Mouse (Mus musculus) hindbrain, embryonic 13.5 days (tissue): Measurements from ENCODE around the gene Mlec. TPM values are rescaled to one million over a fixed set of nuclear protein-coding genes. Genes with fewer than 3 reads are reported as not detected.
"Not testable (repeated sequence)": the region's sequence is repeated elsewhere in the genome, so short reads cannot be mapped to it uniquely, and the experiment has no call there.

Source experiments
- ATAC-seq: fragments of 200-750 bp; cut with Nextera tagmentation; 2 replicates; pipeline ENCODE4 v1.8.0; 2017; ENCODE audit warnings: moderate TSS enrichment; ENCODE audit not compliant: low FRiP score
- H3K27ac ChIP-seq: fragments of 300-500 bp; sonication (generic); 2 replicates; pipeline ENCODE4 v1.5.1; 2015; ENCODE audit warnings: inconsistent platforms, mild to moderate bottlenecking, moderate library complexity
- H3K27me3 ChIP-seq: fragments of 300-500 bp; sonication (generic); 2 replicates; pipeline ENCODE4 v1.6.1; 2015; ENCODE audit warnings: mild to moderate bottlenecking, inconsistent platforms
- H3K36me3 ChIP-seq: fragments of 300-500 bp; sonication (generic); 2 replicates; pipeline ENCODE4 v1.6.1; 2015; ENCODE audit warnings: mild to moderate bottlenecking, inconsistent platforms
- H3K4me1 ChIP-seq: fragments of 300-500 bp; sonication (generic); replicated peaks from 2 replicates; pipeline ENCODE4 v1.6.1; 2015; ENCODE audit warnings: inconsistent platforms
- H3K4me2 ChIP-seq: fragments of 300-500 bp; sonication (generic); 2 replicates; pipeline ENCODE4 v1.6.1; 2015; ENCODE audit warnings: inconsistent platforms, mild to moderate bottlenecking, moderate library complexity
- H3K4me3 ChIP-seq: fragments of 300-500 bp; sonication (generic); 2 replicates; pipeline ENCODE4 v1.5.1; 2015; ENCODE audit warnings: mild to moderate bottlenecking, inconsistent platforms
- H3K9ac ChIP-seq: fragments of 300-500 bp; sonication (generic); 2 replicates; pipeline ENCODE4 v1.6.1; 2015; ENCODE audit warnings: mild to moderate bottlenecking, inconsistent platforms
- H3K9me3 ChIP-seq: fragments of 300-500 bp; sonication (generic); 2 replicates; pipeline ENCODE4 v1.6.1; 2016; ENCODE audit warnings: inconsistent platforms
- WGBS: fragments of 180-500 bp; shearing (Covaris S2); methylation state at CpG from one replicate; pipeline ENCODE4 v1.1.7; 2015; 5-methylcytosine and 5-hydroxymethylcytosine counted together
- polyA plus RNA-seq: library from polyadenylated mRNA; unstranded; fragments of >200 nt; fragmentation: Nextera tagmentation; extraction: Ambion mirVana; gene quantifications from 2 replicates; pipeline ENCODE4 v1.2.1, GENCODE M21; 2015

Mlec gene
- polyA plus RNA-seq, 1 experiment from 2014 or later: 27.2 TPM

DNA sequence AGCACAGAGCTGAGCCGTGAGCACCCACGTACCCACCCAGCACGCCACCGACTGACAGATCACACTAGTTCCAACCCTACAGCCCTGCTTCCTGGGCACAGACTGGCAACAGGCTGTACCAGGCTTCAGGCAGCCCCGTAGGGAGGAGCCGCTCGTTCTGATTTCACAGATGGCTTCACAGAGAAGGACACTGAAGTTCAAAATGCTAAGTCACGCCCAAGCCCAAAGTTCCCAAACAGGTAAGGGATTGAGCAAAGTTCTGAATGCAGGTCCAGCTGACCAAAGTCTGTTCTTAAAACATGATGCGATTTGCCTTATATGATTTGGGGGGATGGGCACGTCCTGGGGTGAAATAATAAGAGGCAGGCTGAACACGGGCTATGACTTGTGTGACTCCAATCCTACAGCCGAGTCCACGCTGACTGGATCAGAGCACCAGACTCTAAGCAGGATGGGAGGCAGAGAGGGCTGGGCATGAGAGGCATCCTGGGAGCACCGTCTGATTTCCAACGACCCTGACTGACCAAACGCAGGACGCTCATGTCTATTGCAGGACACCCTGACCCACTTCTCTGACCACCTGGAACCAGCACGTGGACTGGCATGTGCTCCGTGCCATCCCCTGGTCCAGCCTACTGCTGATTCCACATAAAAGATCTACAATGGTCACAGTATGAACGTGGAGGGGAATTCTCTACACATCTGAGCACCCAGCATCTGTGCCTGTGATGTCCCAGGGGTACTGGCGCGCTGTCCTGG is 30.4 kb downstream of the Mlec start:
- H3K4me1 ChIP-seq: peaks cover 36% of the 10 kb centered on the region
- no peaks in the 10 kb centered on the region for H3K27me3 ChIP-seq
- 93% methylated on average over 22 of the region's 22 CpGs for WGBS
- no peak overlapping the region for H3K27ac ChIP-seq
- no peak overlapping the region for H3K4me3 ChIP-seq
- no peak overlapping the region for H3K4me2 ChIP-seq
- no peak overlapping the region for H3K9ac ChIP-seq
- H3K9me3 ChIP-seq: no peaks in the 10 kb centered on the region
- no peak for ATAC-seq
- H3K36me3 ChIP-seq: peaks cover 67% of the 10 kb centered on the region

GRCm38 (mm10) chr5:115126578-115127312 is 31.2 kb downstream of the Mlec start:
- H3K4me3 ChIP-seq: no peak overlapping the region
- H3K9me3 ChIP-seq: no peaks in the 10 kb centered on the region
- no peak for ATAC-seq
- no peak overlapping the region for H3K9ac ChIP-seq
- no peaks in the 10 kb centered on the region for H3K27me3 ChIP-seq
- H3K4me1 ChIP-seq: peaks cover 29% of the 10 kb centered on the region
- peaks cover 76% of the 10 kb centered on the region for H3K36me3 ChIP-seq
- no peak overlapping the region for H3K4me2 ChIP-seq
- WGBS: 91% methylated on average over 28 of the region's 28 CpGs
- no peak overlapping the region for H3K27ac ChIP-seq

- Histone ChIP-seq H3K9me3 (no peaks in the 10 kb centered on the region), H3K4me1 (peaks cover 19% of the 10 kb centered on the region), H3K27me3 (no peaks in the 10 kb centered on the region), H3K9ac (no peak overlapping the region), H3K27ac (peak overlapping the region; percentile 70), H3K4me3 (no peak overlapping the region), H3K4me2 (no peak overlapping the region), H3K36me3 (peaks cover 75% of the 10 kb centered on the region)
- 17% methylated on average over 24 of the region's 24 CpGs for WGBS
- peak; percentile 74 for ATAC-seq
These were observed 32.6 kb downstream of the Mlec start for GRCm38 (mm10) chr5:115125211-115125871.

DNA sequence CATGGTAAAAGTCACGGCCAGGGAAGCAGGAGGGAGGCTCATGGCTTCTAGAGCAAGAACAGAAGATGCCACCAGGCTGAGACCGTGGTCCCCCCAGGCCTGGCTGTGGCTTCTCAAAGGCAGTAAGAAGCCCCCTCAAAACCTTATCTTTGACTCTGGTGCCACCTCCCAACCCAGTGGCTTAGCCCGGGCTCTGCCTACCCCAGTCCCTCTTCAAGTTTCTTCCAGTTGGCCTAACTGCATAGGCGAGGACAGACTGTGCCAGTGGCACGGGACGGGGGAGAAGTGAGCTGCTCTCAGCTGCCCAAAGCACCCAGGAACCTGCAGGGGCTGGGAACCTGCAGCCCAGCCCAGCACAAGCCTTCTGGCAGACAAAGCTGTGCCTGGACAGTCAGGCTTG is 33.3 kb downstream of the Mlec start:
- 97% methylated on average over 6 of the region's 6 CpGs for whole genome bisulfite sequencing
- H3K9me3 ChIP-seq: no peaks in the 10 kb centered on the region
- no peak overlapping the region for H3K4me2 ChIP-seq
- H3K4me3 ChIP-seq: no peak overlapping the region
- H3K9ac ChIP-seq: no peak overlapping the region
- peak overlapping the region; percentile 70; the same call in 1 of the 2 replicates for H3K27ac ChIP-seq
- peaks cover 68% of the 10 kb centered on the region for H3K36me3 ChIP-seq
- H3K27me3 ChIP-seq: no peaks in the 10 kb centered on the region
- no peak; the same call in 1 of the 2 replicates for ATAC-seq
- peaks cover 19% of the 10 kb centered on the region for H3K4me1 ChIP-seq

GRCm38 (mm10) chr5:115120978-115121377 is 37.0 kb downstream of the Mlec start:
- no peak overlapping the region for H3K9ac ChIP-seq
- 72% methylated on average over 5 of the region's 5 CpGs for WGBS
- peaks cover 47% of the 10 kb centered on the region for H3K36me3 ChIP-seq
- no peaks in the 10 kb centered on the region for H3K9me3 ChIP-seq
- no peak overlapping the region for H3K4me2 ChIP-seq
- H3K27ac ChIP-seq: no peak overlapping the region
- H3K27me3 ChIP-seq: no peaks in the 10 kb centered on the region
- no peak overlapping the region for H3K4me3 ChIP-seq
- H3K4me1 ChIP-seq: peaks cover 28% of the 10 kb centered on the region
- ATAC-seq: no peak

DNA sequence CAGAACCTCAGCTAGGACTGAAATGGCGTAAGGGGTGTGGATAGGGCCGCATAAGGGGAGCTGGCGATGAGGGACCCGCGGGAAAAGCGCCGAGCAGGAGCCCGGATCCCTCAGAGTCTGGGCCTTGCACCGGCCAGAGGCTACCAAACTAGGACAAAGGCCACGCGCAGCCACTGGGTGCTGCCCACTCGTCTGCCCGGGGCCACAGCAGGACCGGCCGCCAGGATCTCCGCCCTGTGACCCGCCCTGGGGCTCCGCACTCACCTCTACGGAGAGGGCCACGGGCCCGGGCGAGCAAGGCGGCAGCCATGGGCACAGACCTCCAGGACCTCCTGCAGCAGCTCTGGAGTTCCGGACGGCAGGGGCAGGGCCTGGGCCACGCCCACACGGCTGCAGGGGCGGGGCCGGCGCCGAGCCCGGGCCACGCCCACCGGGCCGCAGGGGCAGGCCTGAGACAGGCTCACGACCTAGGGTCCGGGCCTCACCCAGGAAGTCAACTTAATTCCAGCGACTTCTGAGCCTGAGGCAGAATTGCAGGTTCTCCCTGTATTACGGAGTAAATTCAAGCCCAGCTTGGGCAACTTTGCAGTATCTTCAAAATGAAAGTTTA is 38.9 kb downstream of the Mlec start, which contains the start of gene Acads:
Gene Acads (minus strand): TSS at position 386 of the 610 bp plus-strand sequence.
- under 1% methylated on average over 34 of the region's 39 CpGs for WGBS
- H3K4me1 ChIP-seq: peaks cover 14% of the 10 kb centered on the region
- peaks cover 42% of the 10 kb centered on the region for H3K36me3 ChIP-seq
- H3K4me2 ChIP-seq: peak within 1 kb of the TSS; percentile 74
- peak within 1 kb of the TSS; percentile 66 for H3K4me3 ChIP-seq
- peak within 1 kb of the TSS; percentile 86 for H3K9ac ChIP-seq
- 0 out of 2 replicates have a peak within 1 kb of the TSS, but pooled peaks have one; percentile 12 for H3K27ac ChIP-seq
- H3K9me3 ChIP-seq: no peaks in the 10 kb centered on the region
- ATAC-seq: peak; percentile 78
- no peaks in the 10 kb centered on the region for H3K27me3 ChIP-seq

- no peak overlapping the region for H3K4me3 ChIP-seq
- H3K4me2 ChIP-seq: no peak overlapping the region
- H3K9me3 ChIP-seq: no peaks in the 10 kb centered on the region
- H3K36me3 ChIP-seq: peaks cover 35% of the 10 kb centered on the region
- no peak for ATAC-seq
- WGBS: 97% methylated on average over 13 of the region's 13 CpGs
- H3K27me3 ChIP-seq: no peaks in the 10 kb centered on the region
- peaks cover 14% of the 10 kb centered on the region for H3K4me1 ChIP-seq
- H3K27ac ChIP-seq: no peak overlapping the region
- H3K9ac ChIP-seq: no peak overlapping the region
These were observed 40.5 kb downstream of the Mlec start for GRCm38 (mm10) chr5:115117467-115117866.

DNA sequence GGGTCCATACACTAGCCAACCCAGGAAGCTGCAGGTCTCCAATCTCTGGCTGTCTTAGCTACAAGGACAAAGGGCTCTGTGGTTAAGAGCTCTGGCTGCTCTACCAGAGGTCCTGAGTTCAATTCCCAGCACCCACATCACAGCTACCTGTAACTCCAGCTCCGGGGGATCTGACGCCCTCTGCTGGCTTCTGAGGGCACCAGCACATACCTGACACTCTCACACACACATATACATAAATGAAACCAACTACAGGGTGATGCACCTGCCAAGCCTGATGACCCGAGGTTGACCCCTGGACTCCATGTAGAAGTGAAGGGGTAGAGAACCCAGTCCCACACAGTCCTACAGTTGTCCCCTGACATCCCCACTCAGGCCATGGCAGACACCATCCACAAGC is 41.6 kb downstream of the Mlec start:
- Histone ChIP-seq H3K36me3 (peaks cover 38% of the 10 kb centered on the region), H3K4me1 (peaks cover 14% of the 10 kb centered on the region), H3K4me3 (no peak overlapping the region), H3K4me2 (no peak overlapping the region), H3K9me3 (no peaks in the 10 kb centered on the region), H3K27ac (no peak overlapping the region), H3K9ac (no peak overlapping the region), H3K27me3 (no peaks in the 10 kb centered on the region)
- no peak for ATAC-seq
- 90% methylated on average over 3 of the region's 3 CpGs for WGBS

DNA sequence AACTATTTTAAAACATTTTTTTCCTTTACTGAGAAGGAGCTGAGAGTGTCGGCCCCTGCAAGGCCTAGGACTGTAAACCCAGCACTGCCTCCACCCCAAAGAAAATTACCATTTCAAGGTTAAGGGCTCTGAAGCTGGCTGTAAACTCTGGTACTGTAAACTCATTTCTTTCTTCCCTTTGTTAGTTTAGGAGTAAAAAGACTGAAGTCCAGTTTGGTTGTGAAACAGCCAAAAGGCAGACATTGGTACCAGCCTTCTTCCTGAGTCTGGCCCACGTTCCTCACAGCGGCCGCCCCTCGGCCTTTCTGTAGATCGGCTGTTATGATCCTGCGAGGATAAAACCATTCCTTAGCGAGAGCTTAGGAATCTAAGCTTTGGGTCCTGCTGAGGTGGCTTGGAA is 43.5 kb downstream of the Mlec start:
- H3K27ac ChIP-seq: no peak overlapping the region
- no peak overlapping the region for H3K4me3 ChIP-seq
- no peak overlapping the region for H3K4me2 ChIP-seq
- H3K27me3 ChIP-seq: no peaks in the 10 kb centered on the region
- peaks cover 43% of the 10 kb centered on the region for H3K36me3 ChIP-seq
- H3K4me1 ChIP-seq: peaks cover 27% of the 10 kb centered on the region
- no peak overlapping the region for H3K9ac ChIP-seq
- 97% methylated on average over 8 of the region's 8 CpGs for WGBS
- no peak for ATAC-seq
- no peaks in the 10 kb centered on the region for H3K9me3 ChIP-seq

DNA sequence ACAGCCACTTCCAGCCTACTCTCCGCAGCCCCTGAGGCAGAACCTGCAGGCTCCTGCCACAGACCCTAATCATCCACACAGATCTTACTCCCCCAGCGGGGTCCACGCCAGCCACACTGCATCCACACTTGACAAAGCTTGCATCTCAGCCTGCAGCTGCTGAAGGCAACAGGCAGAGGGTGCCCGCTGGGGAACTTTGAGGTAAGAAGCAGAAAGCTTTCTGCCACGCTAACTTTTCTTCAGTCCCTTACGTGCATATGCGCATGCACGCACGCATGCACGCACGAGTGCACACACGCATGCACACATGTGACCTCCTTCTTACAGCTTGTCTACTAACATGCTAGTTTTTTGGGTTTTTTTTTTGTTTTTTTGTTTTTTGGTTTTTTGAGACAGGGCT is 44.7 kb downstream of the Mlec start:
- H3K27ac ChIP-seq: no peak overlapping the region
- no peaks in the 10 kb centered on the region for H3K27me3 ChIP-seq
- no peak for ATAC-seq
- H3K9ac ChIP-seq: no peak overlapping the region
- WGBS: 96% methylated on average over 12 of the region's 12 CpGs
- H3K4me1 ChIP-seq: peaks cover 15% of the 10 kb centered on the region
- no peaks in the 10 kb centered on the region for H3K9me3 ChIP-seq
- H3K36me3 ChIP-seq: peaks cover 43% of the 10 kb centered on the region
- H3K4me3 ChIP-seq: no peak overlapping the region
- H3K4me2 ChIP-seq: no peak overlapping the region

DNA sequence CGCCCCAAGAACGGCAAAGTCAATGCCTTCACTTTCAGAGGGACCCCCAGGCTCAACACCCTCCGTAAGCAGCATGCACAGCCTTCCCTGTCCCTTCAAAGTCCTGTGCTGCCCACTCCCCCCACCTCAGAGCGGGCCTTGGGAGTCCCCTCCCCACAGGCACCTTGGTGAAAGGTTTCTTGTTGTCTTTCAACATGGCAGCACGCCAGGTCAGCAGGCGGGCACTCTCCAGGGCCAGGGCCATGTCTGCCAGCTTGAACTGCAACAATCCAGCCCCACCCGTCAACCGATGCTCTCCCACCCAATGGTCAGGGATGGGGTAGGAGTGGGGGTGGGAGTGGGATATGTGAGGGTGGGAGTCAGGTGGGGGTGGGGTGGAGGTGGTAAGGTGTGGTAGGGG is 46.8 kb downstream of the Mlec start:
- 92% methylated on average over 8 of the region's 8 CpGs for WGBS
- no peak overlapping the region for H3K4me3 ChIP-seq
- no peak for ATAC-seq

GRCm38 (mm10) chr5:115103253-115103652 is 54.7 kb downstream of the Mlec start:
- not testable (repeated sequence) for H3K27ac ChIP-seq, H3K4me3 ChIP-seq, H3K9me3 ChIP-seq, H3K4me1 ChIP-seq, H3K27me3 ChIP-seq, ATAC-seq, H3K4me2 ChIP-seq, H3K9ac ChIP-seq
- H3K36me3 ChIP-seq: peaks cover 47% of the 10 kb centered on the region
- WGBS: 98% methylated on average over 23 of the region's 23 CpGs

More for the DNA sequence above, 46.8 kb downstream of the Mlec start:
- peak overlapping the region; percentile 46; the same call in 1 of the 2 replicates for H3K9ac ChIP-seq
- no peak overlapping the region for H3K27ac ChIP-seq
- H3K36me3 ChIP-seq: peaks cover 30% of the 10 kb centered on the region
- no peak overlapping the region for H3K4me2 ChIP-seq
- H3K9me3 ChIP-seq: no peaks in the 10 kb centered on the region
- H3K27me3 ChIP-seq: no peaks in the 10 kb centered on the region
- peaks cover 15% of the 10 kb centered on the region for H3K4me1 ChIP-seq
